ENCODE assay signal across 8 mouse cellular contexts in genomic region chr6:72544283-72544987, GRCm38 (mm10). TPM values are rescaled to one million over a fixed set of nuclear protein-coding genes. Genes with fewer than 3 reads are reported as not detected.
A peak's percentile ranks its signal among the peaks of the same experiment; 100 is the strongest.
DNase-seq lines count a peak whose midpoint lies in the region; ATAC-seq and TF ChIP-seq lines count a peak whose summit lies in the region.

Gene Capg (plus strand): TSS chr6:72544391.

- H3K9ac ChIP-seq in intestine, postnatal 0 days (ENCODE audit: low read depth, low read length), result peak within 1 kb of the TSS; percentile 42
- H3K9ac ChIP-seq in lung, embryonic 14.5 days, result peak within 1 kb of the TSS; percentile 52

- no peaks in the 10 kb centered on the region for H3K36me3 ChIP-seq in intestine, postnatal 0 days (ENCODE audit: control insufficient read depth, insufficient read depth)
- H3K36me3 ChIP-seq in lung, embryonic 14.5 days (ENCODE audit: insufficient read depth), result no peaks in the 10 kb centered on the region

- peaks cover 3% of the 10 kb centered on the region; the same call in 1 of the 2 replicates for H3K4me1 ChIP-seq in bone marrow, adult 2 months (ENCODE audit: control insufficient read depth, insufficient read depth, low read length)
- H3K4me1 ChIP-seq in intestine, postnatal 0 days (replicated peaks; ENCODE audit: control insufficient read depth, insufficient read depth, low read length), result peaks cover 10% of the 10 kb centered on the region; the same call in 1 of the 2 replicates
- H3K4me1 ChIP-seq in lung, embryonic 14.5 days (ENCODE audit: insufficient read depth), result no peaks in the 10 kb centered on the region; the same call in none of the 2 replicates

- TF ChIP-seq POLR2A in bone marrow, adult 2 months (IDR thresholded peaks at IDR 0.05; ENCODE audit: borderline replicate concordance, control insufficient read depth, low read depth, low read length), result no peak

- DNase-seq in ES-CJ7 (ENCODE audit: low read depth, low spot score), result peak; percentile 66
- DNase-seq in heart, adult 11 months, result peak; percentile 97
- peak; percentile 74 for DNase-seq in lung, embryonic 14.5 days
- peak; percentile 59 for DNase-seq in ovary, postnatal 36 days (ENCODE audit: low spot score)
- no peak for DNase-seq in MN1 (ENCODE audit: low spot score)
- no peak for DNase-seq in frontal cortex, postnatal 14 days (ENCODE audit: low spot score in 2 of 2)

- H3K27ac ChIP-seq in bone marrow, adult 2 months (ENCODE audit: control insufficient read depth, insufficient read depth, low read depth, low read length, poor library complexity), result peak within 1 kb of the TSS; percentile 92
- peak within 1 kb of the TSS; percentile 54 for H3K27ac ChIP-seq in intestine, postnatal 0 days (ENCODE audit: low read depth, low read length)
- H3K27ac ChIP-seq in lung, embryonic 14.5 days (ENCODE audit: low read depth), result peak within 1 kb of the TSS; percentile 80

- H3K27me3 ChIP-seq in intestine, postnatal 0 days (replicated peaks; ENCODE audit: control insufficient read depth, insufficient read depth, low read length), result no peaks in the 10 kb centered on the region
- H3K27me3 ChIP-seq in lung, embryonic 14.5 days (ENCODE audit: insufficient read depth, low read length), result no peaks in the 10 kb centered on the region

- no peak for TF ChIP-seq CTCF in bone marrow, adult 2 months (IDR thresholded peaks at IDR 0.05; ENCODE audit: control insufficient read depth, insufficient read depth, low read length)
- TF ChIP-seq CTCF in intestine, postnatal 0 days (IDR thresholded peaks at IDR 0.05; ENCODE audit: low read depth), result no peak
- no peak for TF ChIP-seq CTCF in lung, embryonic 14.5 days (IDR thresholded peaks at IDR 0.05; ENCODE audit: low read depth)

- H3K4me3 ChIP-seq in bone marrow, adult 2 months (replicated peaks; ENCODE audit: control insufficient read depth, low read depth, low read length), result peak within 1 kb of the TSS; percentile 48
- peak within 1 kb of the TSS; percentile 43 for H3K4me3 ChIP-seq in intestine, postnatal 0 days (ENCODE audit: low read depth, low read length)
- H3K4me3 ChIP-seq in lung, embryonic 14.5 days (ENCODE audit: low read depth, low read length), result peak within 1 kb of the TSS; percentile 35

- ATAC-seq in intestine, postnatal 0 days, result no peak
- ATAC-seq in lung, embryonic 14.5 days (ENCODE audit: insufficient read depth), result peak; percentile 59

- WGBS in bone marrow, adult 2 months, result 2% methylated on average over 23 of the region's 23 CpGs
- WGBS in intestine, postnatal 0 days, result 12% methylated on average over 23 of the region's 23 CpGs
- 8% methylated on average over 23 of the region's 23 CpGs for WGBS in lung, embryonic 14.5 days

- no peaks in the 10 kb centered on the region for H3K9me3 ChIP-seq in intestine, postnatal 0 days (ENCODE audit: control insufficient read depth)
- H3K9me3 ChIP-seq in lung, embryonic 14.5 days (ENCODE audit: low read depth, low read length), result no peaks in the 10 kb centered on the region

- H3K4me2 ChIP-seq in intestine, postnatal 0 days (replicated peaks; ENCODE audit: low read depth), result peak within 1 kb of the TSS; percentile 65
- H3K4me2 ChIP-seq in lung, embryonic 14.5 days, result peak within 1 kb of the TSS; percentile 63

RNA-seq across cellular contexts. Expression of gene Capg, which starts in this region (rescaled TPM):
- 16.4 and 60.4 TPM in 2 replicates for polyA plus RNA-seq in bone marrow, adult 2 months (2011; ENCODE audit: insufficient read depth, insufficient read length, low replicate concordance, missing spikeins)
- polyA plus RNA-seq in intestine, postnatal 0 days (2015; fragmentation: Nextera tagmentation; extraction: Ambion mirVana), result 25.2 and 28.5 TPM in 2 replicates
- 40.5 and 45.9 TPM in 2 replicates for polyA plus RNA-seq in lung, embryonic 14.5 days (2014; fragmentation: Nextera tagmentation; extraction: Ambion mirVana)

Comparison
In these comparisons a context has a peak if more than half of its experiments do, and no peak if none do; other contexts are left out.
1. DNase-seq: peak in ES-CJ7 (single experiment), heart, adult 11 months (single experiment), lung, embryonic 14.5 days (single experiment) and ovary, postnatal 36 days (single experiment); none in MN1 (single experiment) and frontal cortex, postnatal 14 days (0 of 2).
2. Peak in every context shown above with its lines, with median percentiles within 50 percentile points of each other: H3K27ac ChIP-seq and H3K4me3 ChIP-seq.